Mouse (Mus musculus): ENCODE data around the gene Vmn1r233. TPM values are rescaled to one million over a fixed set of nuclear protein-coding genes. Genes with fewer than 3 reads are reported as not detected.
A peak's percentile ranks its signal among the peaks of the same experiment; 100 is the strongest.

Gene Vmn1r233
- total RNA-seq, 2 experiments from 2014 or later = not detected

DNA sequence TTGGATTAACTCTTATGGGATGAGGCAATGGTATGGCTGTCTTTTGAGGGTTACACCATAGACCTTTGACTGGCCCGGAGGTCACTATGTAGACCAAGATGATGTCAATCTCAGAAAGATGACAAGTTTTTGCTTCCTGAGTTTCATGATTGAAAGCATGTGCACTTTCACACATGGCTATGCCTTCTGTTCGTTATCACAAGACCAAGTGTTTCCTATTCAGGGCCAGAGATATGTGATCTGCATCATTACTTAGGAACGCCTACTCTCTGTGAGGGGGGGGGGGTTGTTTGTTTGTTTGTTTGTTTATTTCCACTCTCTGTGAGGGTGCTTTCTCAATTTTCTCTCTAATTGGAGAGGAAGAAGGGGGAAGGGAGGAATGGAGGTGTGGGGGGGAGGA lies 52.0 kb downstream of the Vmn1r233 start:
- H3K27ac ChIP-seq = peak overlapping the region; percentile 94
- TF ChIP-seq CTCF (IDR thresholded peaks at IDR 0.05) = no peak
- DNase-seq = no peak
- peak overlapping the region; percentile 85 for H3K4me3 ChIP-seq
- intact Hi-C loops (cut with DNase I) = loop anchor here (10.0 kb wide), 3 partner anchors 511 to 1481 kb away; partner anchors contain the start of genes Zfp51, Zfp946 and Zfp948

Other genes with a start within 250 kb of the Vmn1r233 start
- gene Vmn1r228, start 210.3 kb downstream of the Vmn1r233 start, total RNA-seq (2021) = not detected
- not detected for gene Vmn1r229, start 184.9 kb downstream of the Vmn1r233 start, total RNA-seq (2021)
- not detected for gene Vmn1r230, start 156.0 kb downstream of the Vmn1r233 start, total RNA-seq (2021)
- gene Vmn1r231, start 91.4 kb downstream of the Vmn1r233 start, total RNA-seq (2021) = not detected
- gene Vmn1r232, start 76.8 kb downstream of the Vmn1r233 start, total RNA-seq (2021) = not detected
- 100 to 1,000 TPM in 1 of 2 experiments, 10 to 100 TPM in 1; 98.3 to 116 TPM for gene Ppp2r1a, start 51.2 kb downstream of the Vmn1r233 start, total RNA-seq (2021)
- 1 to 10 TPM; 6.5 to 8.0 TPM for gene Zfp160, start 12.4 kb upstream of the Vmn1r233 start, total RNA-seq (2021)
- gene Vmn1r234, start 229.6 kb upstream of the Vmn1r233 start, total RNA-seq (2021) = not detected